Mouse (Mus musculus) bone marrow macrophage, adult 2 months (primary cell): Measurements from ENCODE around the gene Gnaz.

ENCODE experiments used
- CTCF ChIP-seq: IDR thresholded peaks from 2 replicates; pipeline ENCODE4 v1.5.1; 2012; ENCODE audit warnings: low read depth, mild to moderate bottlenecking, low read length, moderate library complexity
- POLR2A ChIP-seq: IDR thresholded peaks from 2 replicates; pipeline ENCODE4 v1.6.1; 2012; ENCODE audit warnings: mild to moderate bottlenecking, low read depth, low read length, borderline replicate concordance

GRCm38 (mm10) chr10:75065691-75066090 is 98.7 kb downstream of the Gnaz start:
- TF ChIP-seq CTCF (no peak), POLR2A (no peak)
